Mouse (Mus musculus): Measurements from ENCODE around the gene Gm10073. TPM values are rescaled to one million over a fixed set of nuclear protein-coding genes. Genes with fewer than 3 reads are reported as not detected.
"Not testable (repeated sequence)": the region's sequence is repeated elsewhere in the genome, so short reads cannot be mapped to it uniquely, and the experiment has no call there.

The Gm10073 gene
- polyA plus RNA-seq, 1 experiment from 2014 or later = 11.3 TPM

GRCm38 (mm10) chr8:106603131-106603819, 30.0 kb upstream of the Gm10073 start, which contains the start of gene Cdh1:
Gene Cdh1, plus strand, starts transcription at chr8:106603351.
- H3K27me3 ChIP-seq (ENCODE audit: insufficient read depth, low read length) = peaks cover 37% of the 10 kb centered on the region
- no peaks in the 10 kb centered on the region for H3K36me3 ChIP-seq (ENCODE audit: insufficient read depth, low read length)
- H3K27ac ChIP-seq (ENCODE audit: low read length) = peak within 1 kb of the TSS; percentile 84
- peak within 1 kb of the TSS; percentile 75 for H3K9ac ChIP-seq (replicated peaks; ENCODE audit: low read length)
- peaks cover 10% of the 10 kb centered on the region; the same call in 1 of the 2 replicates for H3K4me1 ChIP-seq (ENCODE audit: insufficient read depth, low read length)
- WGBS = under 1% methylated on average over 53 of the region's 53 CpGs
- peak; percentile 93 for ATAC-seq (ENCODE audit: low FRiP score, low TSS enrichment)
- H3K4me2 ChIP-seq (replicated peaks; ENCODE audit: low read depth, low read length) = peak within 1 kb of the TSS; percentile 69
- H3K9me3 ChIP-seq (ENCODE audit: low read length) = no peaks in the 10 kb centered on the region
- peak within 1 kb of the TSS; percentile 62 for H3K4me3 ChIP-seq (ENCODE audit: low read length)

- peaks cover 20% of the 10 kb centered on the region for H3K27me3 ChIP-seq (ENCODE audit: insufficient read depth, low read length)
- 27% methylated on average over 7 of the region's 7 CpGs for WGBS
- ATAC-seq (ENCODE audit: low FRiP score, low TSS enrichment) = peak; percentile 21; the same call in 1 of the 2 replicates
- H3K9ac ChIP-seq (replicated peaks; ENCODE audit: low read length) = no peak overlapping the region
- H3K36me3 ChIP-seq (ENCODE audit: insufficient read depth, low read length) = no peaks in the 10 kb centered on the region
- no peak overlapping the region for H3K4me3 ChIP-seq (ENCODE audit: low read length)
- H3K4me1 ChIP-seq (ENCODE audit: insufficient read depth, low read length) = peaks cover 7% of the 10 kb centered on the region; the same call in 1 of the 2 replicates
- H3K4me2 ChIP-seq (replicated peaks; ENCODE audit: low read depth, low read length) = no peak overlapping the region
- H3K9me3 ChIP-seq (ENCODE audit: low read length) = no peaks in the 10 kb centered on the region
- peak overlapping the region; percentile 31; the same call in 1 of the 2 replicates for H3K27ac ChIP-seq (ENCODE audit: low read length)
Observed at GRCm38 (mm10) chr8:106599265-106599979, 26.2 kb upstream of the Gm10073 start.

- H3K36me3 ChIP-seq (ENCODE audit: insufficient read depth, low read length) = no peaks in the 10 kb centered on the region
- H3K27me3 ChIP-seq (ENCODE audit: insufficient read depth, low read length) = no peaks in the 10 kb centered on the region
- no peaks in the 10 kb centered on the region for H3K9me3 ChIP-seq (ENCODE audit: low read length)
- H3K4me1 ChIP-seq (ENCODE audit: insufficient read depth, low read length) = no peaks in the 10 kb centered on the region
- WGBS = 93% methylated on average over 5 of the region's 5 CpGs
- no peak overlapping the region for H3K9ac ChIP-seq (replicated peaks; ENCODE audit: low read length)
- H3K4me3 ChIP-seq (ENCODE audit: low read length) = no peak overlapping the region
- H3K27ac ChIP-seq (ENCODE audit: low read length) = no peak overlapping the region
- no peak for ATAC-seq (ENCODE audit: low FRiP score, low TSS enrichment)
- no peak overlapping the region for H3K4me2 ChIP-seq (replicated peaks; ENCODE audit: low read depth, low read length)
Observed at GRCm38 (mm10) chr8:106597067-106597466, 23.8 kb upstream of the Gm10073 start.

- not testable (repeated sequence) for H3K9me3 ChIP-seq (ENCODE audit: low read length); H3K9ac ChIP-seq (replicated peaks; ENCODE audit: low read length); H3K36me3 ChIP-seq (ENCODE audit: insufficient read depth, low read length); H3K27me3 ChIP-seq (ENCODE audit: insufficient read depth, low read length); H3K4me1 ChIP-seq (ENCODE audit: insufficient read depth, low read length); ATAC-seq (ENCODE audit: low FRiP score, low TSS enrichment); H3K4me2 ChIP-seq (replicated peaks; ENCODE audit: low read depth, low read length); H3K4me3 ChIP-seq (ENCODE audit: low read length); H3K27ac ChIP-seq (ENCODE audit: low read length)
- 89% methylated on average over 3 of the region's 3 CpGs for WGBS
Observed at GRCm38 (mm10) chr8:106595623-106596022, 22.4 kb upstream of the Gm10073 start.

- peaks cover 5% of the 10 kb centered on the region; the same call in 1 of the 2 replicates for H3K4me1 ChIP-seq (ENCODE audit: insufficient read depth, low read length)
- H3K27me3 ChIP-seq (ENCODE audit: insufficient read depth, low read length) = no peaks in the 10 kb centered on the region
- no peaks in the 10 kb centered on the region for H3K36me3 ChIP-seq (ENCODE audit: insufficient read depth, low read length)
- no peak overlapping the region for H3K27ac ChIP-seq (ENCODE audit: low read length)
- ATAC-seq (ENCODE audit: low FRiP score, low TSS enrichment) = no peak
- no peak overlapping the region for H3K4me3 ChIP-seq (ENCODE audit: low read length)
- H3K4me2 ChIP-seq (replicated peaks; ENCODE audit: low read depth, low read length) = no peak overlapping the region
- H3K9ac ChIP-seq (replicated peaks; ENCODE audit: low read length) = no peak overlapping the region
- WGBS = 59% methylated on average over 3 of the region's 3 CpGs
- H3K9me3 ChIP-seq (ENCODE audit: low read length) = no peaks in the 10 kb centered on the region
Observed at GRCm38 (mm10) chr8:106592458-106592857, 19.2 kb upstream of the Gm10073 start.

- Histone ChIP-seq H3K9ac (replicated peaks; ENCODE audit: low read length) (no peak overlapping the region), H3K36me3 (ENCODE audit: insufficient read depth, low read length) (no peaks in the 10 kb centered on the region), H3K9me3 (ENCODE audit: low read length) (no peaks in the 10 kb centered on the region), H3K27ac (ENCODE audit: low read length) (peak overlapping the region; percentile 58; the same call in 1 of the 2 replicates), H3K4me2 (replicated peaks; ENCODE audit: low read depth, low read length) (no peak overlapping the region), H3K27me3 (ENCODE audit: insufficient read depth, low read length) (no peaks in the 10 kb centered on the region), H3K4me1 (ENCODE audit: insufficient read depth, low read length) (peaks cover 5% of the 10 kb centered on the region; the same call in 1 of the 2 replicates), H3K4me3 (ENCODE audit: low read length) (no peak overlapping the region)
- peak; percentile 40; the same call in 1 of the 2 replicates for ATAC-seq (ENCODE audit: low FRiP score, low TSS enrichment)
- WGBS = 33% methylated on average over 3 of the region's 3 CpGs
Observed at GRCm38 (mm10) chr8:106588443-106589431, 15.5 kb upstream of the Gm10073 start.

- 0 out of 2 replicates have a peak, but pooled peaks cover 3% of the 10 kb centered on the region for H3K9me3 ChIP-seq (ENCODE audit: low read length)
- no peak overlapping the region for H3K4me3 ChIP-seq (ENCODE audit: low read length)
- H3K4me1 ChIP-seq (ENCODE audit: insufficient read depth, low read length) = peaks cover 5% of the 10 kb centered on the region; the same call in 1 of the 2 replicates
- ATAC-seq (ENCODE audit: low FRiP score, low TSS enrichment) = no peak
- WGBS = 90% methylated on average over 8 of the region's 8 CpGs
- H3K9ac ChIP-seq (replicated peaks; ENCODE audit: low read length) = no peak overlapping the region
- H3K27me3 ChIP-seq (ENCODE audit: insufficient read depth, low read length) = no peaks in the 10 kb centered on the region
- no peak overlapping the region for H3K27ac ChIP-seq (ENCODE audit: low read length)
- H3K4me2 ChIP-seq (replicated peaks; ENCODE audit: low read depth, low read length) = no peak overlapping the region
- H3K36me3 ChIP-seq (ENCODE audit: insufficient read depth, low read length) = no peaks in the 10 kb centered on the region
Observed at GRCm38 (mm10) chr8:106586896-106587295, 13.6 kb upstream of the Gm10073 start.

- WGBS = 84% methylated on average over 3 of the region's 3 CpGs
- no peak overlapping the region for H3K27ac ChIP-seq (ENCODE audit: low read length)
- ATAC-seq (ENCODE audit: low FRiP score, low TSS enrichment) = no peak
Observed at GRCm38 (mm10) chr8:106585671-106586037, 12.4 kb upstream of the Gm10073 start.

More at GRCm38 (mm10) chr8:106585671-106586037, 12.4 kb upstream of the Gm10073 start:
- Histone ChIP-seq H3K4me1 (ENCODE audit: insufficient read depth, low read length) (peaks cover 5% of the 10 kb centered on the region; the same call in 1 of the 2 replicates), H3K4me3 (ENCODE audit: low read length) (no peak overlapping the region), H3K4me2 (replicated peaks; ENCODE audit: low read depth, low read length) (no peak overlapping the region), H3K9me3 (ENCODE audit: low read length) (0 out of 2 replicates have a peak, but pooled peaks cover 3% of the 10 kb centered on the region), H3K27me3 (ENCODE audit: insufficient read depth, low read length) (no peaks in the 10 kb centered on the region), H3K9ac (replicated peaks; ENCODE audit: low read length) (no peak overlapping the region), H3K36me3 (ENCODE audit: insufficient read depth, low read length) (no peaks in the 10 kb centered on the region)

Measured in kidney, embryonic 16.5 days (tissue).